9 mouse cellular contexts compared by ENCODE assay signal in genomic region chr5:35138183-35138611, GRCm38 (mm10). TPM values are rescaled to one million over a fixed set of nuclear protein-coding genes. Genes with fewer than 3 reads are reported as not detected.
DNase-seq lines count a peak whose midpoint lies in the region; ATAC-seq and TF ChIP-seq lines count a peak whose summit lies in the region.
"Had no signal": no experiment of that assay in that cellular context is flagged by ENCODE, and none has a peak within 500 bp of the region (broad histone marks: within the 10 kb centered on the region; RNA-seq: fewer than 3 reads in every experiment).

No protein-coding gene starts in this region.

- peaks cover 21% of the 10 kb centered on the region for H3K4me1 ChIP-seq in forebrain, embryonic 12.5 days
- H3K4me1 ChIP-seq in forebrain, embryonic 10.5 days, result peaks cover 14% of the 10 kb centered on the region
- no peaks in the 10 kb centered on the region for H3K4me1 ChIP-seq in lung, embryonic 14.5 days (ENCODE audit: insufficient read depth)
- no peaks in the 10 kb centered on the region for H3K4me1 ChIP-seq in kidney, embryonic 14.5 days (ENCODE audit: control insufficient read depth, insufficient read depth, low read length)

- H3K9ac ChIP-seq in forebrain, embryonic 12.5 days, result no peak overlapping the region
- no peak overlapping the region for H3K9ac ChIP-seq in lung, embryonic 14.5 days
- no peak overlapping the region for H3K9ac ChIP-seq in kidney, embryonic 14.5 days (ENCODE audit: low read depth, low read length)

- DNase-seq in forebrain, embryonic 10.5 days (ENCODE audit: extremely low spot score, low spot score), result no peak
- peak; percentile 39 for DNase-seq in adrenal gland, postnatal 10 days
- DNase-seq in frontal cortex, postnatal 36 days (ENCODE audit: low spot score in 2 of 2), result peak; percentile 65 to 79
- DNase-seq in lung, embryonic 14.5 days, result peak; percentile 62
- no peak for DNase-seq in Muller cell, postnatal 12 days (ENCODE audit: inconsistent ontology term)
- no peak for DNase-seq in thymus, postnatal 25 days

- no peaks in the 10 kb centered on the region for H3K27me3 ChIP-seq in forebrain, embryonic 12.5 days
- H3K27me3 ChIP-seq in forebrain, embryonic 10.5 days (ENCODE audit: poor library complexity, severe bottlenecking), result no peaks in the 10 kb centered on the region
- H3K27me3 ChIP-seq in lung, embryonic 14.5 days (ENCODE audit: insufficient read depth, low read length), result no peaks in the 10 kb centered on the region
- no peaks in the 10 kb centered on the region for H3K27me3 ChIP-seq in kidney, embryonic 14.5 days (ENCODE audit: control insufficient read depth, insufficient read depth, low read length)

- H3K9me3 ChIP-seq in forebrain, embryonic 12.5 days, result no peaks in the 10 kb centered on the region
- H3K9me3 ChIP-seq in forebrain, embryonic 10.5 days, result no peaks in the 10 kb centered on the region
- no peaks in the 10 kb centered on the region for H3K9me3 ChIP-seq in lung, embryonic 14.5 days (ENCODE audit: low read depth, low read length)
- H3K9me3 ChIP-seq in kidney, embryonic 14.5 days (ENCODE audit: control insufficient read depth, low read length), result no peaks in the 10 kb centered on the region

- H3K36me3 ChIP-seq in forebrain, embryonic 12.5 days (replicated peaks), result no peaks in the 10 kb centered on the region
- H3K36me3 ChIP-seq in forebrain, embryonic 10.5 days (replicated peaks), result no peaks in the 10 kb centered on the region
- H3K36me3 ChIP-seq in lung, embryonic 14.5 days (ENCODE audit: insufficient read depth), result no peaks in the 10 kb centered on the region
- H3K36me3 ChIP-seq in kidney, embryonic 14.5 days (ENCODE audit: control insufficient read depth, insufficient read depth, low read length), result no peaks in the 10 kb centered on the region

- no peak overlapping the region for H3K4me3 ChIP-seq in forebrain, embryonic 12.5 days (replicated peaks)
- no peak overlapping the region for H3K4me3 ChIP-seq in forebrain, embryonic 10.5 days
- H3K4me3 ChIP-seq in lung, embryonic 14.5 days (ENCODE audit: low read depth, low read length), result no peak overlapping the region
- H3K4me3 ChIP-seq in kidney, embryonic 14.5 days (ENCODE audit: low read length), result no peak overlapping the region

- H3K27ac ChIP-seq in forebrain, embryonic 12.5 days, result peak overlapping the region; percentile 70
- H3K27ac ChIP-seq in forebrain, embryonic 10.5 days, result no peak overlapping the region
- peak overlapping the region; percentile 30; the same call in 1 of the 2 replicates for H3K27ac ChIP-seq in lung, embryonic 14.5 days (ENCODE audit: low read depth)
- no peak overlapping the region for H3K27ac ChIP-seq in kidney, embryonic 14.5 days (ENCODE audit: low read depth, low read length)
- H3K27ac ChIP-seq: kidney, postnatal 0 days had no signal

- no peak overlapping the region for H3K4me2 ChIP-seq in forebrain, embryonic 12.5 days
- no peak overlapping the region for H3K4me2 ChIP-seq in lung, embryonic 14.5 days
- H3K4me2 ChIP-seq in kidney, embryonic 14.5 days (replicated peaks; ENCODE audit: low read depth, low read length), result no peak overlapping the region

- no peak for TF ChIP-seq CTCF in lung, embryonic 14.5 days (IDR thresholded peaks at IDR 0.05; ENCODE audit: low read depth)

- 78% methylated on average over 11 of the region's 11 CpGs for WGBS in forebrain, embryonic 12.5 days
- WGBS in forebrain, embryonic 10.5 days, result 90% methylated on average over 11 of the region's 11 CpGs
- 63% methylated on average over 11 of the region's 11 CpGs for WGBS in lung, embryonic 14.5 days
- 85% methylated on average over 11 of the region's 11 CpGs for WGBS in kidney, embryonic 14.5 days

- no peak for ATAC-seq in forebrain, embryonic 12.5 days (ENCODE audit: low FRiP score)
- 0 out of 2 replicates have a peak, but pooled peaks have one; percentile 62 for ATAC-seq in lung, embryonic 14.5 days (ENCODE audit: insufficient read depth)
- ATAC-seq in kidney, embryonic 14.5 days (ENCODE audit: low FRiP score, low TSS enrichment), result no peak

RNA-seq across cellular contexts. Expression of gene Lrpap1, which starts 32.6 kb away (rescaled TPM):
- polyA plus RNA-seq in forebrain, embryonic 12.5 days (2016; fragmentation: Nextera tagmentation; extraction: Ambion mirVana), result 94.7 and 96.2 TPM in 2 replicates
- polyA plus RNA-seq in forebrain, embryonic 10.5 days (2016; fragmentation: Nextera tagmentation; extraction: Ambion mirVana), result 73.0 and 75.0 TPM in 2 replicates
- 10 to 100 TPM; 71.6 to 86.0 TPM for total RNA-seq in adrenal gland, postnatal 10 days (2021)
- polyA plus RNA-seq in lung, embryonic 14.5 days (2014; fragmentation: Nextera tagmentation; extraction: Ambion mirVana), result 120 and 127 TPM in 2 replicates
- polyA plus RNA-seq in kidney, embryonic 14.5 days (2014; fragmentation: Nextera tagmentation; extraction: Ambion mirVana), result 134 and 160 TPM in 2 replicates

Comparison
In these comparisons a context has a peak if more than half of its experiments do, and no peak if none do; other contexts are left out.
1. H3K27ac ChIP-seq: peak in forebrain, embryonic 12.5 days (single experiment) and lung, embryonic 14.5 days (single experiment); none in forebrain, embryonic 10.5 days (single experiment) and kidney, embryonic 14.5 days (single experiment).
2. DNase-seq: peak in adrenal gland, postnatal 10 days (single experiment), frontal cortex, postnatal 36 days (2 of 2) and lung, embryonic 14.5 days (single experiment); none in forebrain, embryonic 10.5 days (single experiment), Muller cell, postnatal 12 days (single experiment) and thymus, postnatal 25 days (single experiment).